Mouse (Mus musculus): ENCODE data around the gene Rasgef1b.

DNA sequence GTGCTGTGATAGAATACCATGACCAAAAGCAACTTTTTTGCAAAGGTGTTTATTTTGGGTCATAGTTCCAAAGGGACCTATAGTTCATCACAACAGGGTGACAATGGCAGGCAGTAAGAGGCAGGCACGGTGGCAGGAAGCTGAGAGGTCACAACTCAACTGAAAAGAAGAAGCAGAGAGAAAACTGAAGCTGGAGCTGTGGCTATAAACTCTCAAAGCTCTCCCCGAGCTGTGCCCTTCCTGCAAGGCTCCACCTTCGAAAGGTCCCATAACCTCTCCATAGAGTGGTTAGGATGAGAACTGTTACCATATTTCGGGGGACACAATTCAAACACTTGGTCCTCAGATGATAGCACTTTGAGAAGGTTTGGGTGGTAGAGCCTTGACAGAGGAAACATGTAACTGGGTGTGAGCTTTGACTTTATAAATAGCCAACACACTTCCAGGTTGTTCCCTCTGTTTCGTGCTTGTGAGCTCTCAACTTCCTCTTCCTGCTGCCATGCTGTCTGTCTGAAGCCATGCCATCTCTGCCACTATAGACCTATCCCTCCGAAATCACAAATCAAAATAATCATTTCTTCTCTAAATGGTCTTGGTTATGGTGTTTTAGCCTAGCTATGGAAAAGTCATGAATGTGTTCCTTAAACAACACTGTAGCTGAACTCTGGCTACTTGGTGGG, 240.2 kb downstream of the Rasgef1b start:
- TF ChIP-seq CTCF (conservative IDR thresholded peaks at IDR 0.05; ENCODE audit: insufficient read depth, insufficient read length, low read depth, low read length) (no peak), POLR2A (IDR thresholded peaks at IDR 0.05; ENCODE audit: low read depth, low read length) (no peak)
